Mouse (Mus musculus) MEL (cell line): ENCODE results near the gene Sptlc2. TPM values are rescaled to one million over a fixed set of nuclear protein-coding genes. Genes with fewer than 3 reads are reported as not detected.

Source experiments
- DNase-seq: peaks from one replicate; pipeline ENCODE4 v3.0.0; 2011; ENCODE audit warnings: low read depth, low spot score
- H3K27ac ChIP-seq: 2 replicates; pipeline ENCODE4 v1.5.1; 2012; ENCODE audit warnings: low read depth, mild to moderate bottlenecking, control low read depth, low read length, moderate library complexity; ENCODE audit not compliant: control insufficient read depth
- H3K27me3 ChIP-seq, 2 experiments: fragments of 150-350 bp in 1 of 2; sonication (generic) in 1 of 2; 2 replicates each; pipeline ENCODE4 v1.6.1; 2012; ENCODE audit warnings: low read length in 2 of 2, mild to moderate bottlenecking in 2 of 2, improper control_type of control experiment in 1 of 2, moderate library complexity in 1 of 2; ENCODE audit not compliant: insufficient read depth in 2 of 2, control insufficient read depth in 1 of 2
- H3K36me3 ChIP-seq, 2 experiments: 2 replicates each; pipeline ENCODE4 v1.6.1; 2012 to 2014; ENCODE audit warnings: low read length in 2 of 2, improper control_type of control experiment in 1 of 2, inconsistent platforms in 1 of 2, mild to moderate bottlenecking in 1 of 2; ENCODE audit not compliant: insufficient read depth in 2 of 2, control insufficient read depth in 1 of 2
- H3K4me1 ChIP-seq, 2 experiments: fragments of 150-350 bp in 1 of 2; sonication (generic) in 1 of 2; 2 replicates each; pipeline ENCODE4 v1.6.1; 2012; ENCODE audit warnings: low read length in 2 of 2, improper control_type of control experiment in 1 of 2, mild to moderate bottlenecking in 1 of 2; ENCODE audit not compliant: insufficient read depth in 2 of 2, control insufficient read depth in 1 of 2
- H3K4me3 ChIP-seq, 2 experiments: fragments of 150-350 bp in 1 of 2; sonication (generic) in 1 of 2; 2 replicates each; pipeline ENCODE4 v1.5.1; 2012; ENCODE audit warnings: low read depth in 2 of 2, low read length in 2 of 2, mild to moderate bottlenecking in 2 of 2, moderate library complexity in 2 of 2, control low read depth in 1 of 2, improper control_type of control experiment in 1 of 2; ENCODE audit not compliant: control insufficient read depth in 1 of 2, insufficient read depth in 1 of 2
- H3K79me2 ChIP-seq: 2 replicates; pipeline ENCODE4 v1.6.1; 2012; ENCODE audit warnings: mild to moderate bottlenecking, low read length, moderate library complexity; ENCODE audit not compliant: control insufficient read depth, poor library complexity, insufficient read depth
- H3K9ac ChIP-seq: 2 replicates; pipeline ENCODE4 v1.6.1; 2012; ENCODE audit warnings: low read depth, mild to moderate bottlenecking, control low read depth, low read length, moderate library complexity; ENCODE audit not compliant: control insufficient read depth, poor library complexity, severe bottlenecking
- H3K9me3 ChIP-seq: fragments of 150-350 bp; sonication (generic); replicated peaks from 2 replicates; pipeline ENCODE4 v1.6.1; 2012; ENCODE audit warnings: mild to moderate bottlenecking, low read length, improper control_type of control experiment, moderate library complexity; ENCODE audit not compliant: insufficient read depth
- CHD1 ChIP-seq: IDR thresholded peaks from 2 replicates; pipeline ENCODE4 v1.6.1; 2012; ENCODE audit warnings: low read depth, mild to moderate bottlenecking, inconsistent platforms, low read length, improper control_type of control experiment
- CTCF ChIP-seq, 3 experiments: IDR thresholded peaks in 2 of 3; conservative IDR thresholded peaks in 1 of 3; 2 replicates each; pipeline ENCODE4 v1.5.1; 2011 to 2012; ENCODE audit warnings: low read length in 3 of 3, low read depth in 2 of 3, mild to moderate bottlenecking in 2 of 3, improper control_type of control experiment in 1 of 3, inconsistent platforms in 1 of 3, mixed read lengths in 1 of 3, moderate library complexity in 1 of 3; ENCODE audit not compliant: control insufficient read depth in 1 of 3, insufficient read depth in 1 of 3, poor library complexity in 1 of 3, severe bottlenecking in 1 of 3
- EP300 ChIP-seq, 2 experiments: IDR thresholded peaks; 2 replicates each; pipeline ENCODE4 v1.6.1; 2011; ENCODE audit warnings: improper control_type of control experiment in 2 of 2, low read length in 2 of 2, low read depth in 1 of 2, mild to moderate bottlenecking in 1 of 2
- GABPA ChIP-seq: IDR thresholded peaks from 2 replicates; pipeline ENCODE4 v1.6.1; 2012; ENCODE audit warnings: low read depth, mild to moderate bottlenecking, inconsistent platforms, low read length, improper control_type of control experiment, moderate library complexity
- JUND ChIP-seq: IDR thresholded peaks from 2 replicates; pipeline ENCODE4 v1.6.1; 2011; ENCODE audit warnings: low read depth, mild to moderate bottlenecking, improper control_type of control experiment, low read length
- MEF2A ChIP-seq: IDR thresholded peaks from 2 replicates; pipeline ENCODE4 v1.6.1; 2014; ENCODE audit warnings: low read depth, mild to moderate bottlenecking, inconsistent platforms, low read length, improper control_type of control experiment; ENCODE audit not compliant: poor library complexity, insufficient replicate concordance, severe bottlenecking; ENCODE audit errors: extremely low read depth
- MXI1 ChIP-seq: IDR thresholded peaks from 2 replicates; pipeline ENCODE4 v1.6.1; 2011; ENCODE audit warnings: mild to moderate bottlenecking, low read depth, low read length, improper control_type of control experiment
- MYB ChIP-seq: IDR thresholded peaks from 2 replicates; pipeline ENCODE4 v1.6.1; 2011; ENCODE audit warnings: mild to moderate bottlenecking, low read depth, low read length, improper control_type of control experiment
- NELFE ChIP-seq: IDR thresholded peaks from 2 replicates; pipeline ENCODE4 v1.6.1; 2011; ENCODE audit warnings: low read depth, low read length, improper control_type of control experiment
- NRF1 ChIP-seq: IDR thresholded peaks from 2 replicates; pipeline ENCODE4 v1.6.1; 2014; ENCODE audit warnings: low read depth, mild to moderate bottlenecking, inconsistent platforms, low read length, improper control_type of control experiment, moderate library complexity; ENCODE audit not compliant: poor library complexity, insufficient read depth, severe bottlenecking
- POLR2A ChIP-seq, 2 experiments: IDR thresholded peaks; 2 replicates each; pipeline ENCODE4 v1.6.1; 2011 to 2012; ENCODE audit warnings: low read length in 2 of 2, mild to moderate bottlenecking in 2 of 2, control low read depth in 1 of 2, improper control_type of control experiment in 1 of 2, low read depth in 1 of 2, moderate library complexity in 1 of 2; ENCODE audit not compliant: control insufficient read depth in 1 of 2, insufficient read depth in 1 of 2, poor library complexity in 1 of 2
- RAD21 ChIP-seq: IDR thresholded peaks from 2 replicates; pipeline ENCODE4 v1.6.1; 2011; ENCODE audit warnings: mild to moderate bottlenecking, low read depth, low read length, improper control_type of control experiment
- SMC3 ChIP-seq: IDR thresholded peaks from 2 replicates; pipeline ENCODE4 v1.6.1; 2011; ENCODE audit warnings: low read depth, low read length, improper control_type of control experiment
- UBTF ChIP-seq: IDR thresholded peaks from 2 replicates; pipeline ENCODE4 v1.6.1; 2012; ENCODE audit warnings: low read depth, mild to moderate bottlenecking, inconsistent platforms, low read length, improper control_type of control experiment, moderate library complexity, borderline replicate concordance; ENCODE audit not compliant: insufficient read depth
- USF1 ChIP-seq: IDR thresholded peaks from 2 replicates; pipeline ENCODE4 v1.6.1; 2014; ENCODE audit warnings: low read depth, mild to moderate bottlenecking, inconsistent platforms, low read length, improper control_type of control experiment, moderate library complexity
- USF2 ChIP-seq, 2 experiments: IDR thresholded peaks; 2 replicates each; pipeline ENCODE4 v1.6.1; 2011 to 2012; ENCODE audit warnings: improper control_type of control experiment in 2 of 2, low read length in 2 of 2, borderline replicate concordance in 1 of 2, inconsistent platforms in 1 of 2, low read depth in 1 of 2, mild to moderate bottlenecking in 1 of 2; ENCODE audit not compliant: insufficient read depth in 1 of 2
- ZC3H11A ChIP-seq: IDR thresholded peaks from 2 replicates; pipeline ENCODE4 v1.6.1; 2012; ENCODE audit warnings: low read depth, mild to moderate bottlenecking, inconsistent platforms, low read length, improper control_type of control experiment
- polyA plus RNA-seq, 2 experiments: library from polyadenylated mRNA; stranded (reverse) in 1 of 2; unstranded in 1 of 2; fragments of >175 nt in 1 of 2; fragments of >200 nt in 1 of 2; gene quantifications; 2 replicates each; pipeline versions ENCODE4 v1.2.1 to v1.2.4; 2012; ENCODE audit warnings: low replicate concordance in 2 of 2, low read depth in 1 of 2; ENCODE audit not compliant: insufficient read length in 2 of 2, insufficient read depth in 1 of 2, missing spikeins in 1 of 2
- total RNA-seq: library from RNA; depleted of rRNA; stranded (reverse); fragments of 300-350 nt; gene quantifications from 2 replicates; pipeline ENCODE4 v1.2.3, GENCODE M21; 2012

Gene Sptlc2
- total and polyA plus RNA-seq, 3 experiments = 61.6 to 75.9 TPM; not detected in 1

DNA sequence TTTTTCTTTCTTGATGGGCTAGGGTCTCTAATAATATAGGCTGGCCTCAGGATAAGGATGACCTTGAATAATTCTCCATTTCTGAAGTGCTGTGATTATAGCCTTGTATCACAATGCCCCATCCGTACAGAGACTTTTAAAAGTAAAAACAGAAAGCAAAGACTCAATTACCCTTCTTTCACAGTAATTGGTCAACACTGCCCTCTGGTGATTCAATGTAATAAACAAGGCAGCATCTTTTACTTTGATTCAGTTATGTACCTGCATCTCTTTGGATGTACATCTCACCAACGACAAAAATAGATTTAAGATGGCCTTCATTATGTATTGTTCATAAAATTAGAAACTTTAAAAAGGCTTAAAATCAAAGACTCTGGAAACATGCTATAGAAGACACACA is 53.3 kb downstream of the Sptlc2 start:
- TF ChIP-seq CTCF (IDR thresholded peaks at IDR 0.05 in 2 of 3, conservative IDR thresholded peaks at IDR 0.05 in 1 of 3; ENCODE audit: control insufficient read depth in 1 of 3, insufficient read depth in 1 of 3, low read depth in 2 of 3, low read length in 3 of 3, poor library complexity in 1 of 3, severe bottlenecking in 1 of 3) (peak in 2 of 3 experiments; percentile 32 to 75; a peak in 4 of 6 replicates), UBTF (no peak), ZC3H11A (peak; percentile 70), SMC3 (peak; percentile 79), GABPA (no peak), RAD21 (peak; percentile 79)
- Histone ChIP-seq H3K4me1 (peaks cover 3 to 12% of the 10 kb centered on the region in 2 experiments), H3K36me3 (peaks cover 2 to 11% of the 10 kb centered on the region in 2 experiments), H3K27ac (no peak overlapping the region), H3K9ac (no peak overlapping the region), H3K9me3 (no peaks in the 10 kb centered on the region), H3K79me2 (no peaks in the 10 kb centered on the region), H3K4me3 (no peak overlapping the region), H3K27me3 (no peaks in the 10 kb centered on the region)
- DNase-seq = peak; percentile 45

GRCm38 (mm10) chr12:87333794-87334193 is 54.4 kb downstream of the Sptlc2 start:
- no peak for DNase-seq
- no peak overlapping the region for H3K9ac ChIP-seq
- no peaks in the 10 kb centered on the region for H3K79me2 ChIP-seq
- no peak overlapping the region for H3K4me3 ChIP-seq
- no peaks in the 10 kb centered on the region for H3K9me3 ChIP-seq
- TF ChIP-seq JUND (no peak), SMC3 (no peak), POLR2A (IDR thresholded peaks at IDR 0.05; ENCODE audit: control insufficient read depth in 1 of 2, insufficient read depth in 1 of 2, low read depth in 1 of 2, low read length in 2 of 2, poor library complexity in 1 of 2) (no peak), MYB (no peak), USF1 (no peak), MEF2A (no peak), NRF1 (no peak), USF2 (IDR thresholded peaks at IDR 0.05; ENCODE audit: borderline replicate concordance in 1 of 2, insufficient read depth in 1 of 2, low read depth in 1 of 2, low read length in 2 of 2) (no peak), CHD1 (no peak), MXI1 (no peak), EP300 (IDR thresholded peaks at IDR 0.05; ENCODE audit: low read depth in 1 of 2, low read length in 2 of 2) (no peak), NELFE (no peak), CTCF (IDR thresholded peaks at IDR 0.05 in 2 of 3, conservative IDR thresholded peaks at IDR 0.05 in 1 of 3; ENCODE audit: control insufficient read depth in 1 of 3, insufficient read depth in 1 of 3, low read depth in 2 of 3, low read length in 3 of 3, poor library complexity in 1 of 3, severe bottlenecking in 1 of 3) (no peak)
- H3K27me3 ChIP-seq = no peaks in the 10 kb centered on the region
- no peak overlapping the region for H3K27ac ChIP-seq
- H3K36me3 ChIP-seq = peaks cover 2 to 21% of the 10 kb centered on the region in 2 experiments
- peaks cover 9 to 21% of the 10 kb centered on the region in 2 experiments for H3K4me1 ChIP-seq
